Mouse (Mus musculus): ENCODE measurements around the gene Gm49384. TPM values are rescaled to one million over a fixed set of nuclear protein-coding genes. Genes with fewer than 3 reads are reported as not detected.
"Not testable (repeated sequence)": the region's sequence is repeated elsewhere in the genome, so short reads cannot be mapped to it uniquely, and the experiment has no call there.

Gene Gm49384
- total RNA-seq, 4 experiments from 2014 or later = 2.9 to 5.0 (median 4.1) TPM

DNA sequence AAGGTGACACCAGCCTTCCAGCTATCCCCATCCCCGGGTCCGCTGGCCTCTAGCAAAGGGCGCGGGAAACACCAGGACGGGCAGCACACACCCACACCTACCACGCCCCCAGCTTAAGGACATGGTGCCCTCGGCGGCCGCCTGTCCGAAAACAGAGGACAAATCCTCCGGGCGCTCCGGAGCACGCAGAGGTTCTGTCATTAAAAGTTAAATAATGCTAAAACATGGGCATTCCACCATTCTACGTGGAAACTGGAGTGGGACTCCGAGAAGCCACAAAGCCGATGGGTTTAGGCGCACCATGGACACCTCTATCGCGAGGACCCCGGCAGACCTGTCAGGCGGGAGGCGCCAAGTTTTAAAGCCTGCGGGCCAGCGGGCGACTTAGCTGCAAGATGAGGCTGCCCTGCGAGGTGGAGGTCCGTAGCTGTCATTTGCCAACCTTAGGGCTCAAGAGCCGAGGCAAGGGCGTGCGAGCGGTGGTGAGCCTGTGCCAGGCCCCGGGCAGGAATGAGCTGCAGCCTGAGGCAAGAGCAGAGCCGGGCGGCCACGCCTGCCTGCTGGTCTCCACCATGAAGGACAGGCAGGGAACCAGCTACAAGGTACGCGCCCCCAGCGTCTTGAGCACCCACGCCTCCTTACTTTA, 35.5 kb downstream of the Gm49384 start, which contains the start of gene Lrr1:
Gene Lrr1 (plus strand): TSS at position 354 of the 646 bp plus-strand sequence.
- peak; percentile 74 to 89 for DNase-seq (ENCODE audit: low spot score in 2 of 2)

DNA sequence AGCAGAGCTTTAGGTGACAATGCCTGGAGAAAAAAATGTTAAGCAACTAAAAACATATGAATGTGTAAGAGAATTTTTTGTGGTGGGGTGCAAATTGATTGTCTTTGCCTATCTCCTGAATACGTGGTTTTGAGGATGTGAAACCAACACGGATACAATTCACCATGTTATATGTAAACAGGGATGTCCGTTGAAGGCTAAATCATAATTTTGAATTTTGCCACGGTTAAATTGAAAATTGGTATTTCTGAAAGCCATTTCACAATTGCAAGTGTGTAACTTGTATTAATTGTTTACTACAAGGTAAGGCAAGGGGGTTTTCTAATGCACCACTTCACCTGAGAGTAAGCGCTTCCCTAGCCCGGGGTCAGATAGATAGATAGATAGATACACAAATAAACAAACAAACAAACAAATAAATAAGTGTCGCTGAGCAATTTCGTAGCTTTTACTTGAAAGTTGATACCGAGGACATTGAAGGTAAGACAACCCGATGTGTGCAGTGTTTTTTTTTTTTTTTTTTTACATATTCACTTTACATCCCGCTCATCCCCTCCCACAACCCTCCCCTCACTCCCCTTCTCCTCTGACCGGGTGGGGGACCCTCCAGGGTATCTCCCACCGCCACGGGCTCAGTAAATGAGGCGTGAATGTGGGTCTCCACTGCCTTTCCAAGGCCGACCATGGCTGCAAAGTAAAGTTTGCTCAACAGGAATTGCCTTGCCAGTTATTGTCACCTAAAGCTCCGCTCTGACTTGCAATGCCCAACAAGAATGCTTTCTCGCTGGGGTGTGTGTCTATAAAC, 36.2 kb downstream of the Gm49384 start:
- DNase-seq (ENCODE audit: low spot score in 2 of 2) = no peak

DNA sequence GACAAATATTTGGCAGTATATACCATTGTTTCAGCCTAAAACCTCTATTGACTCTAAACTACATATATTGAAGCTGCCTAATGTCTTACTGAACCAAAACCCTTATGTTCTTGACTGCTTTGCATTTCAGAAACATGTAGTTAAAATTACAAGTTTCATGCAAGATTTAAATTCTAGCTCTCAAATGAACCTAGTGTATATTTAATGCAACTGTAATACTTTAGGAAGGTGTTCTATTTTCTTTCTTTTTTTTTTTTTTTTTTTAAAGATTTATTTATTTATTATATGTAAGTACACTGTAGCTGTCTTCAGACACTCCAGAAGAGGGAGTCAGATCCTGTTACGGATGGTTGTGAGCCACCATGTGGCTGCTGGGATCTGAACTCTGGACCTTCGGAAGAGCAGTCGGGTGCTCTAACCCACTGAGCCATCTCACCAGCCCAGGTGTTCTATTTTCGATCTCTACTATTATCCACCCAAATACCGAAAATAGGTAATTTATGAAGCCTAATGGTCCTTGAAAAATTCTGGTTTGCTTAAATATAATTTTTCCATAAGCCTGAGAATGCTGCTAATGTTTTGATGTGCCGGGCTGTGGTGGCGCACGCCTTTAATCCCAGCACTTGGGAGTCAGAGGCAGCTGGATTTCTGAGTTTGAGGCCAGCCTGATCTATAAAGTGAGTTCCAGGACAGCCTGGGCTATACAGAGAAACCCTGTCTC, 37.0 kb downstream of the Gm49384 start:
- DNase-seq (ENCODE audit: low spot score in 2 of 2) = not testable (repeated sequence)

DNA sequence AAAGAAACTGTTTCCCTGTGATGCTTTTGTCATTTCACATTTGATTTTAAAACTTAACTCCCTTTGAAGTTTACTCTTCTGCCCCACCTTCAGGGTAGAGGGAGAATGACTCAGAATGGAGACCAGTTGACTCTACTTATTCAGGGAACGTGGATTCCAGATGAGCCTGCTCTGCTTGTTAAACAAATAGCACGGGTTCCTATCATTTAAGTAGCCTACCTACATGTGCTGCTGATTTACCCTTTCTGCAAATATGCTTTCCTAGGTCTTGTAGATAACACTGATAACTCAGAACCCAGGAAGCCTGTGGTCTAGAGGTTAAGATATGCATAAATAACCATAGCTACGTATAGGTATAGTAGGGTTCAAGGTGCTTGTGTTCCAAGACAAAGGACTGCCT, 39.2 kb downstream of the Gm49384 start:
- no peak for DNase-seq (ENCODE audit: low spot score in 2 of 2)

DNA sequence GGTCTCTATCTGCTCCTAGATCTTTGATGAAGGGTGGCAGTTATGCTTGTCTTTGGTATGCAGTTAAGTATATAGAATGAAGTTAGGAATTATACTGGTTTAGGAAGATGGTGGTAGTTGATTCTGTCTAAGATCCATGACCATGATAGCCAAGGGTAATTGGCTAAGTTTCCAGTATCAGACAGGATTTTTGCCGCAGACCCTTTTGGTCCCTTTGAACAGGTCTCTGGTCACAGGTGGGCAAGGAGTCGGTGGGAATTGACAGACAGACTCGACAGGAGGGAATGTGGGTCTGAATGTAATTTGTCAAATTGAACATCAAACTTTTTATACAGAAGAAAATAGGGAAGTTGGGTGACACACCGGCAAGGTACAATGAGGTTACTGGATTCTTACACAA, 40.5 kb downstream of the Gm49384 start:
- not testable (repeated sequence) for DNase-seq (ENCODE audit: low spot score in 2 of 2)

DNA sequence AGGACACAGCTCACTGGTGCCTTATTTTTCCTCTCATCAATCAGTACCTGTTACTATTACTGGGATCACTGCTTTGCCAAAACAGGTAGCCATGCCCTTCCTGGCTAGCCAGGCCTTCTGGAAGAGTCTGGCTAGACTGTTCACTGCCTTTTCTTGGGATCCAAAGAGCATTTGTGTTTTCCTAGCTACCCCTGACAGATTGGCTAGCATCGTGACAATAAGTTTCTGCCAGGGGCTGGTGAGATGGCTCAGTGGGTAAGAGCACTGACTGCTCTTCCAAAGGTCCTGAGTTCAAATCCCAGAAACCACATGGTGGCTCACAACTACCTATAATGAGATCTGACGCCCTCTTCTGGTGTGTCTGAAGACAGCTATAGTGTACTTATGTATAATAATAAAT, 43.4 kb downstream of the Gm49384 start:
- not testable (repeated sequence) for DNase-seq (ENCODE audit: low spot score in 2 of 2)

DNA sequence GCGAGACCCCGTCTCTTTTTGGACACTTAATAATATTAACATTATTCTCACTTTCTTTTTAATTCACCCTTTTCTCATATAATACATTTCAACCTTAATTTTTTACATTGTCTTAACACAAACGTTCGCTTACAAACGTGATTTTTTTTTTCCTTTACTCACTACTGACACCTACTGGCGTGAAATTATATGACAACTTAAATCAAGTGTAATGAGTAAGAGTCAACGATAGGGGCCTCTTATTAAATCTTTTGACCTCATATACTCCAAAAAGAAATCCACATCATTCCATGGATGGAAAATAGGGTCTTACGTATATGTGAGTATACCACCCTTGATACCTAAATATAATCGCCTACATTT, 44.5 kb downstream of the Gm49384 start:
- no peak for DNase-seq (ENCODE audit: low spot score in 2 of 2)

DNA sequence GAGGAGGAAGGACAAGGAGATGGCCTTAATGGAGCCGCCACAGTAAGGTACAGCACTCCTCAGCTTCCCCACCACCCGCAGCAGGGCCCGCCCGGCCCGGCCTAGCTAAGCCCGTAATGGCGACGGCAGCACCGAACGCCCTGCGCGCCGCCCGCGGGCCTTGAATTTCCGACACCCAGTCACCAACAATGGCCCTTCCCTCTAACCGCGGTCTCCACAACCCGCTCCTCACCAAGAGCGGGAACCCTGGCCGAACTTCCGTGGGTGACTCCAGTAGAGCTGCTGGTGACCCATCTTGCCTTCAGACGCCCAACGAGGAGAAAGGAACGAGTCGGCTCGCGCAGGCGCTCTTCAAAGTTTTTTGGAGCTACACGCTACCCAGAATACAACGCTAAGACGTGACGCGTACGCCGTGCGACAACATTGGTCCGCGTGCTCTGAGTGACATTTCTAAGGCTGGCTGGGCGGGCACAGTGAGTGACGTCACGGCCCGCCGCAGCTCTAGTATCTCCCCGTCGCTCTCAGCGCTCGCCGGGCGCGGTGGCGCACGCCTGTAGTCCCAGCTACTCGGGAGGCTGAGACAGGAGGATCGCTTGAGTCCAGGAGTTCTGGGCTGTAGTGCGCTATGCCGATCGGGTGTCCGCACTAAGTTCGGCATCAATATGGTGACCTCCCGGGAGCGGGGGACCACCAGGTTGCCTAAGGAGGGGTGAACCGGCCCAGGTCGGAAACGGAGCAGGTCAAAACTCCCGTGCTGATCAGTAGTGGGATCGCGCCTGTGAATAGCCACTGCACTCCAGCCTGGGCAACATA, 45.1 kb downstream of the Gm49384 start, which contains the start of gene Rps29:
Gene Rps29 (minus strand): TSS at position 422 of the 813 bp plus-strand sequence.
- peak; percentile 97 to 99 for DNase-seq (ENCODE audit: low spot score in 2 of 2)

DNA sequence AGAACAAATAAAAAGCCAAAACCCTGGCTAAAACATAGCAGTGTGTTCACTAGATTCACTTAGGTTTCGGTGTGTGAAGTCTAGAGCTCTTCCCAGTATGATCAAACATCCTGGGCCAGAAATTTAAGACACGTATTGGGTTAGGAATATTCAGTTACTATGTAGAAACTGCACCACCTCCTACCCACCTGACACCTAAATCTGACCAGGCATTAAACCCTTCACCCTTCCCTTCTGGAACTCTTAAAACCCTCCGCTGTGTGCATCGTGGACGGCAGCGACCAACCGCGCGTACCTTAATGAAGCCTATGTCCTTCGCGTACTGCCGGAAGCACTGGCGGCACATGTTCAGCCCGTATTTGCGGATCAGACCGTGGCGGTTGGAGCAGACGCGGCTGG, 45.7 kb downstream of the Gm49384 start:
- DNase-seq (ENCODE audit: low spot score in 2 of 2) = no peak

DNA sequence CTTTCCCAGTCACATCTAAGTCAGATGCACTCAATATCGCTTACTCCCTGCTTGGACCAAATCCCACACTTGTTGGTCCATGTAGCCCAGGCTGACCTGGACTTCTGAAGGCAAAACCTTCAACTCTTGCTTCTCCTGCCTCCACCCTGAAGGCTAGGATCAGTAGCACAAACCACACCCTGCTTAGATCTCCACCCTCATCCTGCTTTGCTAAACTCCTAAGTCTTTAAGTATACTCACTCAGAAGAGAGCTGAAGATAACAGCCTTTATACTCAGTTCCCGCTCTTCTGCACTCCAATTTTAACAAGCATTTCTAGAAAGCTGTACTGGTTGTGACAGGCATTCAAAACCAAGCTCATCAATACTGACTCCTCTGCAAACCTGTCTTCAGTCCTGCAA, 47.0 kb downstream of the Gm49384 start:
- no peak for DNase-seq (ENCODE audit: low spot score in 2 of 2)

DNA sequence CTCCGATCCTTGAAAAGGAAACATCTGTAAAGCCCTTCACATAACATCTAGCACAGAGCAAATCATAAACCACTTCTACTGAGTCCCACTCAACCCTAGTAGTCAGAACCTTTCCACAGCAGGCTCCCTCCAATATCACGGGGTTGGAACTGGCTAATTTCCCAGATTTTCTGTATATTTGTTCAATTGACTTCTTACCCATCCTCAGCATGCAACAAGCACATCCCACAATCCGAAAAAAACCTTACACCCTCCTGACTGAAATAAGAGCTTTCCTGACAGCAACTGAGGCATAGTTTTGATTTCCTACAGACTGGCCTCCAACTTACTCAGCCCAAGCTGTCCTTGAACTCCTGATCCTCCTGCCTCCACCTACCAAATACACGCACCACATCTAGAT, 47.6 kb downstream of the Gm49384 start:
- DNase-seq (ENCODE audit: low spot score in 2 of 2) = no peak

DNA sequence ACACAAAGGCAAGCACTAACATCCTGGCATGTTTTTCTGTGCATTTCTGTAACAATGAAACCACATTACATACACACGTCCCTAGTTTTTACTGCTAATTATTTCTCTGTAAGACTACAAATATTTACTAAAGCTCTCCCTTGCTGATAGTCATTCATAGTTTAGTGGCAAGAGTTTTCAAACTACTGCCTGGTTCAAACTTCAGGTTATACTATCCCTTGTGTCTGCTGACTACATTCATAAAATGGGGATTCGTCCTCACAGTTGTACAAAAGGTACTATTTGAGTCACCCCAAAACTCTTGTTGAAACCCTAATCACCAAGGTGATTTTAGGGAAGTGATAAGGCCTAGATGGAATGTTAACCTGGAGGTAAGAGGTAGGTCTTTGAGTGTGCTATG, 48.1 kb downstream of the Gm49384 start:
- DNase-seq (ENCODE audit: low spot score in 2 of 2) = no peak

DNA sequence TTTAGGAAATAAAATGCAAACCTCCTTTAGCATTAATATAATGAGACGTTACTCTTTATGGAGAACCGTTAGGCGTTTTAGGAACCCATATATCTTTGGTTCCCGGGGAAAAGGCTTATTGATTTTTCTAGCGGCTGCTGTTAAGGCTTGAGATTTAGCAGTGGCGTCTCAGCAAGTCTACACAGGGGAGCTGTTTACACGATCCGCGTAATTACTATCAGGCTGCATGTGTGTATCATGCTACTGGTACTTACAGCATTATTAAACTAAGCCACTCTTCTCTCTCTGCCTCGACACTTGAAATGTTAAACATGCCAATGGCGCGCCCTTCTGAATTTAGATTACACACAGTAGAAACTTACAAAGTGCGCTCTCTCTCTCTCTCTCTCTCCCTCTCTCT, 54.0 kb downstream of the Gm49384 start:
- no peak for DNase-seq (ENCODE audit: low spot score in 2 of 2)

DNA sequence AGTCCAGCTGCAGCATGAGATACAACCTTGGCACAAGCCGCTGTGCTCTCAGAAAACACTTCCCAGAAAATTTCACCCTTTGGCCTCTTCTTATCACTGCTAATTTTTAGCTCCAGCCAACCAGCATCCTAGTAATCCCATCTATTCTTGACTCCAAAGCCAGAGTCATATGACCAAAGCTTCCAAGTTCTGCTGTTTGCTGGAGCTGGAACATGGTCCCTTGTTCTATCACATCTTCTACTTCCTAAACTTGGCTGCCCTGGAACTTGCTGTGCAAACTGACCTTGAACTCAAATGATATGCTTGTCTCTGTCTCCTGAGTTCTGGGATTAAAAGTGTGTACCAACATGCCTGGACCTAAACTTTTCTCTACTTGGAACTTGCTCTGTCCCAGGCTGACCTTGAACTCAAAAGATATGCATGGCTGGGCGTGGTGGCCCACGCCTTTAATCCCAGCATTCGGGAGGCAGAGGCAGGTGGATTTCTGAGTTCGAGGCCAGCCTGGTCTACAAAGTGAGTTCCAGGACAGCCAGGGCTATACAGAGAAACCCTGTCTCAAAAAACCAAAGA, 56.8 kb downstream of the Gm49384 start:
- DNase-seq (ENCODE audit: low spot score in 2 of 2) = no peak

DNA sequence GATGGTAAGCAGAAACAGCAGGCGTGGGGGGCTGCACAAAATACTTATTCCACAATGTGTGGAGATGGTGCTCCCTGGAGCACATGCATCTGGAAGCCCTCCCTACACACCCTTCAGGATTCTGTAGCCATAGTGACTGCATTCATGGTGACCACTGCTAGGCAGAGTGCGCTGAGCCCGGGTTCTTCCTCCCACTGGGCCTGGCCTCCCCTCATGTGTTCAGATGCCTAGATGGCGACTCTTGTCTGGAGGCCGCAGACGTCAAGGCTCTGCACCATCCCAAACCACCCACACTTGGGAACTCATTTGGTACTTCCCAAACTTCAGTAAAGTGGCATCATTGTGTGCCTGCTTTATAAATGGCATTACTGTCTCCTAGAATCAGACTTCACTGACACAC, 60.6 kb downstream of the Gm49384 start:
- DNase-seq (ENCODE audit: low spot score in 2 of 2) = no peak

DNA sequence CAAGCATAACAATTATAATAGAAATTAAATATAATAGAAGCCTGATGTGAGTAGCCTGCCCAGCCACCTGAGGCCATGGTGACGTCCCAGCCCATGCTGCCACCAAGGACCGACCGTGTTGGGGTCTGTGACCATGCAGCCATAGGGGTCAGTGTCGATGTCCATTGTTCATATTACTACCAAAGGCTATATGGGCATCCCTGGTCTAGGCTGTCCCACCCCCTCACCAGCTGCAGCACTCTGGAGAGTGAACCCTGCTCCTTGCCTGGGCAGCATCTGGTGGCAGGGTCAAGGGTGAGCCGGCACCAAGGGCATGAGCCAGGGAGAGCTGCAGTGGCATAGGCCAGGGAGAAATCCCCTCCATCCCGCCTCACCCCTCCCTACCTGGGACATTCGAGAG, 64.2 kb downstream of the Gm49384 start:
- no peak for DNase-seq (ENCODE audit: low spot score in 2 of 2)

Small RNA genes lying within 50 kb of the gene (microRNA-seq; reads per million reads assigned to microRNA genes)
- gene Gm47287 (0 reads per million in 2 experiments), gene Gm47295 (3.4 to 7.1 reads per million in 2 experiments)

Other genes with a start within 250 kb of the Gm49384 start
- 1,000 to 10,000 TPM; 1,202 to 1,440 (median 1,306) TPM for gene Rps29, start 45.1 kb downstream of the Gm49384 start, total RNA-seq (2022)
- not detected for gene Lrr1, start 35.5 kb downstream of the Gm49384 start, total RNA-seq (2022)
- gene Rpl36al, start 20.2 kb downstream of the Gm49384 start, total RNA-seq (2022) = 100 to 1,000 TPM; 175 to 204 (median 181) TPM
- gene Mgat2, start 20.1 kb downstream of the Gm49384 start, total RNA-seq (2022) = 10 to 100 TPM; 27.6 to 29.7 (median 28.7) TPM
- 1 to 10 TPM; 4.7 to 5.8 (median 5.3) TPM for gene Gm49383, start 7.2 kb downstream of the Gm49384 start, total RNA-seq (2022)
- 1 to 10 TPM; 1.3 to 1.7 (median 1.5) TPM for gene Dnaaf2, start 5.8 kb downstream of the Gm49384 start, total RNA-seq (2022)
- under 1 TPM; 0.18 to 0.63 (median 0.32) TPM for gene Pole2, start 23.9 kb upstream of the Gm49384 start, total RNA-seq (2022)
- 10 to 100 TPM; 21.8 to 23.6 (median 22.9) TPM for gene Klhdc1, start 36.9 kb upstream of the Gm49384 start, total RNA-seq (2022)
- gene Klhdc2, start 92.4 kb upstream of the Gm49384 start, total RNA-seq (2022) = 100 to 1,000 TPM; 126 to 141 (median 133) TPM
- 10 to 100 TPM; 43.7 to 46.5 (median 45.8) TPM for gene Nemf, start 152.9 kb upstream of the Gm49384 start, total RNA-seq (2022)
- 10 to 100 TPM; 53.1 to 59.5 (median 56.7) TPM for gene Arf6, start 167.9 kb upstream of the Gm49384 start, total RNA-seq (2022)
- gene Gm9887, start 168.2 kb upstream of the Gm49384 start, total RNA-seq (2022) = 1 to 10 TPM in 1 of 4 experiments, under 1 TPM in 1, not detected in 2; 0.87 to 1.6 TPM